Mouse (Mus musculus) neural tube, embryonic 14.5 days (tissue): ENCODE measurements at regions not wholly inside any gene's neighbourhood (a gene's known extent, or its start where the extent isn't known, plus 50 kb on each side); places are given as distances from the start of the nearest gene placed in this dataset.

Experiments used
- ATAC-seq: fragments of 200-750 bp; cut with Nextera tagmentation; 2 replicates; pipeline ENCODE4 v1.8.0; 2017; ENCODE audit warnings: low read depth, mild to moderate bottlenecking, moderate TSS enrichment, moderate library complexity
- H3K27ac ChIP-seq: fragments of 300-500 bp; sonication (generic); 2 replicates; pipeline ENCODE4 v1.5.1; 2014; ENCODE audit warnings: low read depth, mild to moderate bottlenecking, control low read depth, low read length, moderate library complexity, mixed read lengths
- H3K27me3 ChIP-seq: fragments of 300-500 bp; sonication (generic); 2 replicates; pipeline ENCODE4 v1.6.1; 2014; ENCODE audit warnings: low read length; ENCODE audit not compliant: control insufficient read depth, insufficient read depth
- H3K36me3 ChIP-seq: fragments of 300-500 bp; sonication (generic); 2 replicates; pipeline ENCODE4 v1.6.1; 2014; ENCODE audit warnings: low read length, mixed read lengths; ENCODE audit not compliant: control insufficient read depth, insufficient read depth
- H3K4me1 ChIP-seq: fragments of 300-500 bp; sonication (generic); 2 replicates; pipeline ENCODE4 v1.6.1; 2014; ENCODE audit warnings: low read length; ENCODE audit not compliant: control insufficient read depth, insufficient read depth
- H3K4me2 ChIP-seq: fragments of 300-500 bp; sonication (generic); 2 replicates; pipeline ENCODE4 v1.6.1; 2014; ENCODE audit warnings: mild to moderate bottlenecking, low read depth, low read length, control low read depth
- H3K4me3 ChIP-seq: fragments of 300-500 bp; sonication (generic); 2 replicates; pipeline ENCODE4 v1.5.1; 2014; ENCODE audit warnings: low read depth, low read length, control low read depth, mixed read lengths
- H3K9ac ChIP-seq: fragments of 300-500 bp; sonication (generic); replicated peaks from 2 replicates; pipeline ENCODE4 v1.6.1; 2014; ENCODE audit warnings: low read depth, mild to moderate bottlenecking, control low read depth, low read length, mixed read lengths
- H3K9me3 ChIP-seq: fragments of 300-500 bp; sonication (generic); 2 replicates; pipeline ENCODE4 v1.6.1; 2016; ENCODE audit warnings: low read length; ENCODE audit not compliant: control insufficient read depth
- WGBS: fragments of 180-500 bp; shearing (Covaris S2); extraction: QIAGEN DNeasy Blood & Tissue Kit; methylation state at CpG from one replicate; pipeline ENCODE4 v1.1.7; 2014; 5-methylcytosine and 5-hydroxymethylcytosine counted together

DNA sequence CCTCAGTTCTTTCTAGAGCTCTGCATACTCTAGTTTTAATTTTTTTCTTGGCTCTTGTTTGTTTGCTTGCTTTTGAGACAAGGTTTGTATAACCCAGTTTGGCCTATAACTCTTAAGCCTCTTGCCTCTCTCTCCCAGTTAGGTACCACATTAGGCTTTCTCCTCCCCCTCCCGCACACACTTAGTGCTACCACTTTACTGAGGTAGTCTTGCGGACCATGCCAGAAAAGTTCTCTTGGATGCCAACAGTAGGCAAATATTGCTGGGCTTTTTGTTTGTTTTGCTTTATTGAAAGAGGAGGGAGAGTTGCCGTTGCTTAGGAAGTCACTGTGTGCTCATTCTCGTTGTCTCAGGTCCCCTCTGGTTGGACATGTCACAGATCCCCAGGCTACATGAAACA is 259.4 kb upstream of the Sall1 start:
- 88% methylated on average over 4 of the region's 4 CpGs for WGBS
- H3K27ac ChIP-seq: no peak overlapping the region
- H3K4me2 ChIP-seq: no peak overlapping the region
- no peaks in the 10 kb centered on the region for H3K9me3 ChIP-seq
- no peak for ATAC-seq
- H3K9ac ChIP-seq: no peak overlapping the region
- no peaks in the 10 kb centered on the region for H3K36me3 ChIP-seq
- H3K4me1 ChIP-seq: peaks cover 5% of the 10 kb centered on the region; the same call in 1 of the 2 replicates
- H3K4me3 ChIP-seq: no peak overlapping the region
- H3K27me3 ChIP-seq: no peaks in the 10 kb centered on the region

DNA sequence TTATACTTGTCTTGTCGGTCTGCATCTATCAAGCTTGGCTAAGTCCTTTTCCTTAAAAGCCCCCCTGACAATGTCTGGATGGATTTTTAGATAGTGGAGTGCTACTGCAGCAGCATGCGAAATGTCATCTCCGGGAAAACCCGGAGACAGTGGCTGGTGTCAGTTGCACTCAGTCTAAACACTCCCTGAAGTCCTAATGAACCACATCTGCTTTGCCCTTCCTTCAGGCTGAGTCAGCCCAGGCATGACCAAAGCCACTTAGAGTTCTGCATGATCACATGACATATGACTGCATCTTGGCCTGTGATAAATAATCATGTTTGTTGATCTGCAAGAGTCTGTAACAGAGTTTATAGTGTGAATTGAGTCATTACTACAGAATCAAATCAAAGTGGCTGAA is 255.7 kb upstream of the Sall1 start:
- no peak for ATAC-seq
- no peaks in the 10 kb centered on the region for H3K27me3 ChIP-seq
- no peak overlapping the region for H3K27ac ChIP-seq
- H3K36me3 ChIP-seq: no peaks in the 10 kb centered on the region
- H3K4me1 ChIP-seq: no peaks in the 10 kb centered on the region
- H3K4me3 ChIP-seq: no peak overlapping the region
- no peaks in the 10 kb centered on the region for H3K9me3 ChIP-seq
- 90% methylated on average over 4 of the region's 4 CpGs for WGBS
- no peak overlapping the region for H3K9ac ChIP-seq
- H3K4me2 ChIP-seq: no peak overlapping the region

DNA sequence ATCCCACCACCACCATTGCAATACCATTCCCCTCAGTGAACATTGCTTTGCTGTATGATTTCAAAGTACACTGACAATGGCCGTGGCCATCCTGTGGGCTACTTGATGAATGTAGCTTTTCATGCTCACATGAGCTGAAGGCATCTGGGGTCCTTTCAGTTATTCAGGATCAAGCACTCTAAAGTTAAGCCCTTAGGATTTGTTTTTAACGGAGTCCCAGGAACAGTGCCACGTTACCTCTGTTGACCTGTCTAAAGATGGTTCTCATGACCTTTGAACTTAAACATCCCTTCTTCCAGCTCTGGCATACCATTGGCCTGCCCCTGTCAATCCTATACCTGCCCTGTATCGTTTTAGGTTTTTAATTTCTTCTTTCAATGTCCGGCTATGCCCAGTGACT is 251.7 kb upstream of the Sall1 start:
- Histone ChIP-seq H3K27me3 (no peaks in the 10 kb centered on the region), H3K4me2 (no peak overlapping the region), H3K9me3 (no peaks in the 10 kb centered on the region), H3K27ac (no peak overlapping the region), H3K9ac (no peak overlapping the region), H3K36me3 (no peaks in the 10 kb centered on the region), H3K4me3 (no peak overlapping the region), H3K4me1 (no peaks in the 10 kb centered on the region)
- WGBS: 71% methylated on average over 5 of the region's 5 CpGs
- ATAC-seq: no peak

DNA sequence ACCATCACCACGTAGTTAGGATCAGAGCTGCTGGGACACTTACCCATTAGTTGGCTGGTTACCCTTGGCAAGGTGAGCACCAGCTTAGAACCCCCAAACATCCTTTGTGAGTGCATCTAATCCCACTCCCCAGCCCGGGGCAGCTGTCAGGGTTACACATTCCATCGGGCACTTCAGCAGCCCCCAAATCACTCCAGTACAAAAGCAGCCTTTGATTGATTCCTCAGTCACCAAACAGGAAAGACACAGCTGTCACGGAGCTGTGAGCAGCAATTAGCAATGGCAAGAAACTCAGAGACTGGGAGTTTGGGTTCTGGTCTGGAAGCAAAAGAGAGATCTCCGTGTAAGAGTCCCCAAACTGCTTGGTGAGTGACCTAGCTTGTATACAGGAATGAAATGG is 245.1 kb upstream of the Sall1 start:
- no peak for ATAC-seq
- H3K4me2 ChIP-seq: no peak overlapping the region
- H3K36me3 ChIP-seq: no peaks in the 10 kb centered on the region
- no peak overlapping the region for H3K4me3 ChIP-seq
- H3K27me3 ChIP-seq: no peaks in the 10 kb centered on the region
- WGBS: 9% methylated on average over 5 of the region's 5 CpGs
- H3K9ac ChIP-seq: no peak overlapping the region
- no peaks in the 10 kb centered on the region for H3K9me3 ChIP-seq
- no peaks in the 10 kb centered on the region for H3K4me1 ChIP-seq
- H3K27ac ChIP-seq: no peak overlapping the region

DNA sequence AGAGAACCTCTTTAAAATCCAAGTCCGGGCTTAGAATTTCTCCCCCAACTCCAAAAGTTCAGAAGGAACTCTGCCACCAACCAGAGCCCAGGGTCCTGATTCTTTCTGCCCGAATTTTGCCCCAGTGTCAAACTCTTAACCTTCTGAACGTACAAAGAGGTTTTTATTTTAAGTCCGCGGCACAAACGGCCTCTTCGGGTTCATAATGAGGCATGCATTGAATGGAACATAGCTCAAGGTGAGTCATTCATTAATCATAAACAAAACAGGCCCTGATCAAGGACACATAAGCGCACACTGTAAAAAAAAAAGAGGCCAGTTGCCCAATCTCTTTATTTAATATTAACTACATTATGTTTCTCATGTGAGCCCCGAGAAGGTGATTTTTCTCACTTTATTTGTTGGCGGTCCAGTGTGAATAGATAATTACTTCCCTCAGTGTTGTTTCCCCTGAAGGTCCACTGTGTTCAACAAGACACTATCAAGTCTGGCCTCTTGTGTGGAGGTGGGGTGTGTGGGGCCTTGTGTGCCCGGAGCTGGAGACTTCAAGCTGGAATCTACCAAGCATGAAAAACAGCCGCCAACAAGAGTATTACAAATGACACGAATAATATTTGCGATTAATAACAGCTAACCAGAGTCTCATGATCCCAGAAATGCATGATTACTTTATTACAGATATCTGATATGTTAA is 241.1 kb upstream of the Sall1 start:
- no peak overlapping the region for H3K27ac ChIP-seq
- H3K27me3 ChIP-seq: no peaks in the 10 kb centered on the region
- H3K36me3 ChIP-seq: no peaks in the 10 kb centered on the region
- no peaks in the 10 kb centered on the region for H3K4me1 ChIP-seq
- no peak overlapping the region for H3K4me3 ChIP-seq
- no peaks in the 10 kb centered on the region for H3K9me3 ChIP-seq
- H3K4me2 ChIP-seq: no peak overlapping the region
- 88% methylated on average over 14 of the region's 14 CpGs for WGBS
- no peak overlapping the region for H3K9ac ChIP-seq
- ATAC-seq: no peak

DNA sequence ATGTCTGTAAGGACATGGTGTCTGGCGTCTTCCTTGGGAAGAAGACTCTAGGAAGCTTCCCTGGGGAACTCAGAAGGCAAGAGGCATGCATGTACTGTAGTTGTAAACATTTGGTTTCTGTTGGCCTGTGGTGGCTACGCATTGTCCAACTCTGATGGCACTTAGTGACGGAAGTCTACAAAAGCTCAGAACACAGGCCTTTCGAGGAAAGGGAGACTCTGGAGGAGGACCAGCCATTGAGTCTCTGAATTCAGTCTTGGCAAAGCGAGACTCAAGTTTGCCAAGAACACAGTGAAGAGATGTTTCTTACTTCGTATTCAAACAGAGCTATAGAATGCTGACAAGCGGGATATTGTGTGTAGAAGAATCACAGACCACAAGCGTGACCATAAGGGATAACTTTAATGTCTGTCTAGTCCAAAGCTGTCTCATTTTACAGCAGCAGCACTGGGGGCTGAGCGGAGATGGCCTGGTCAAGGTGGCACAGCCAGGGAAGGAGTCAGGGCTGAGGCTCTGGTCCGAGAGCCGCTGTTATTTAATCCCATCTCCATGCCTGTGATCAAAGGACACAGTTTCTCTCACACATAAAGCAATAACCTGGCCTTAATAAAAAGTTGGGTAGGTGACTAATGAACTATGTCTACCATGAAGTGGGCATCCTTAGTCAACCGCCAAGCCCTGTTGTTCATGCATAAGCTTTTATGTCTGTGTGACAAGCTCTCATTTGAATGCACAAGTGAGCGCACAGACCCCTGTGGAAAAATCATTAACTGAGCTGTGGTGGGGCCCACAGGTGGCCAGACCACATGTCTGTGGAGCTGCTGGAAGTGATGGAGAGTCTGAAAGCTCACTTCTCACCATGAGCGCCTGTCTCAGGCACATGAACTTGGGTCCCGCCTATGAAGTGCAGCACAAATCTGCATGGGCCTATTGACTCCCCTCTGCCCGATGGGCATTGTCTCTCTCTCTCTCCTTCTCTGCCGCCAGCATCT is 239.4 kb upstream of the Sall1 start:
- 83% methylated on average over 17 of the region's 17 CpGs for WGBS
- H3K4me2 ChIP-seq: no peak overlapping the region
- no peaks in the 10 kb centered on the region for H3K9me3 ChIP-seq
- H3K27ac ChIP-seq: no peak overlapping the region
- no peak overlapping the region for H3K4me3 ChIP-seq
- no peak overlapping the region for H3K9ac ChIP-seq
- H3K36me3 ChIP-seq: no peaks in the 10 kb centered on the region
- H3K4me1 ChIP-seq: no peaks in the 10 kb centered on the region
- no peak for ATAC-seq
- no peaks in the 10 kb centered on the region for H3K27me3 ChIP-seq

DNA sequence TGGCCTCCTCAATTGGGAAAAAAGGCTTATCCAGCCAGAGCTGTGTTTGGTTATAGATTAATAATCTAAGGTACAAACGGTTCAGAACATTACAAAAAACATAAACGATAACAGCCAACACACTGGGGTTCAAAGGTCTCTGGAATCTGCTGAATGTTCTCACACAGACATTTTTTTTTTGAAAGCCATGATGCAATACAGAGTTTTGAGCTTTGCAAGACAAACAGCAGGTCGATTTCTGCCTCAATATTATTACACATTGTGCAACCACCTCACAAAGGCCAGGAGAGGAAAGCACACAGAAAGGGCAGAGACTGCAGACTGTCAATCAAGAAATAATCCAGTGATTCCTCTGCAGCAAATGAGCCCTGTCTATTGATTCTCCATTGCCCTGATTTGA is 235.9 kb upstream of the Sall1 start:
- WGBS: 86% methylated on average over 3 of the region's 3 CpGs
- no peak overlapping the region for H3K27ac ChIP-seq
- ATAC-seq: no peak

DNA sequence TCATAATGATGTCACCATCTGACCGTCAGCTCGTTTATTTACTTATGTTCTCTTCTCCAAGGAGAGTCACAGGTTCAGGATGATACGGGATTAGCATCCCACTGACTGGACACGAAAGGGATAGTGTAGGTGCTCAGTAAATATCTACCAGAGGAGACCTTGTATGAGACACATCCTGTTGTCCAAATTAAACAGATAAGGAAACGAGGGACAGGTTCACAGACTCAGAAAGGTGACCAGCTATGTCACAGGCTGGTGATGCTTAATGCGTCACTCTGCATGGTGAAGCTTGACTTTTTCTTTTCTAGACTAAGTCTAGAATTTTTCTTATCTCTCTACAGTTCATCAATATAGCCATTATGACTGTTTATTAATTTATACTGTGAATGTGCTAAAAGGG is 235.2 kb upstream of the Sall1 start:
- H3K27me3 ChIP-seq: no peaks in the 10 kb centered on the region
- H3K9ac ChIP-seq: no peak overlapping the region
- no peaks in the 10 kb centered on the region for H3K36me3 ChIP-seq
- no peaks in the 10 kb centered on the region for H3K4me1 ChIP-seq
- H3K9me3 ChIP-seq: no peaks in the 10 kb centered on the region
- no peak overlapping the region for H3K27ac ChIP-seq
- no peak overlapping the region for H3K4me3 ChIP-seq
- ATAC-seq: no peak
- 92% methylated on average over 6 of the region's 6 CpGs for WGBS
- H3K4me2 ChIP-seq: no peak overlapping the region

More for the DNA sequence above, 235.9 kb upstream of the Sall1 start:
- H3K4me3 ChIP-seq: no peak overlapping the region
- H3K36me3 ChIP-seq: no peaks in the 10 kb centered on the region
- no peak overlapping the region for H3K9ac ChIP-seq
- H3K9me3 ChIP-seq: no peaks in the 10 kb centered on the region
- no peak overlapping the region for H3K4me2 ChIP-seq
- H3K27me3 ChIP-seq: no peaks in the 10 kb centered on the region
- H3K4me1 ChIP-seq: no peaks in the 10 kb centered on the region

DNA sequence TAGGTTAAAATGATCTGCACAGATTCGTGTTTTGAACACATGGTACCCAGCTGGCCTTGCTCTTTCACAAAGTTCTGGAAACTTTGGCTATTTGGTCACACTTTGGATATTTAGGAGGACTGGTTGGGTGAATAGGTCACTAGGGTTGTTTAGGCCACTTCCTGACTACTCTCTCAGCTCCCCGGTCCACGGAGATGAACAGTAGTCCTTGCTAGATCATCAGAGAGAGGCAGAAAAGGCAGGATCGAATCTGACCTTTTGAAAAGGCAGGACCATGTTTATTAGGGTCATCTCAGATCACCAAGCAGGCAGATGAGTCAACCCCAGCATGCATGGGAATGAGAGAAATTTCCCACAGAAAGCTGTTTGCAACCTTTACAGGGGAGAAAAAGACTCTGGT is 229.3 kb upstream of the Sall1 start:
- no peak for ATAC-seq

More for the DNA sequence above, 229.3 kb upstream of the Sall1 start:
- no peaks in the 10 kb centered on the region for H3K27me3 ChIP-seq
- no peaks in the 10 kb centered on the region for H3K9me3 ChIP-seq
- H3K4me1 ChIP-seq: 0 out of 2 replicates have a peak, but pooled peaks cover 4% of the 10 kb centered on the region
- H3K36me3 ChIP-seq: no peaks in the 10 kb centered on the region
- no peak overlapping the region for H3K27ac ChIP-seq
- H3K4me2 ChIP-seq: no peak overlapping the region
- H3K9ac ChIP-seq: no peak overlapping the region
- 54% methylated on average over 4 of the region's 4 CpGs for WGBS
- no peak overlapping the region for H3K4me3 ChIP-seq
